Comparison of ENCODE assay signal across 14 mouse cellular contexts in the genomic region with DNA sequence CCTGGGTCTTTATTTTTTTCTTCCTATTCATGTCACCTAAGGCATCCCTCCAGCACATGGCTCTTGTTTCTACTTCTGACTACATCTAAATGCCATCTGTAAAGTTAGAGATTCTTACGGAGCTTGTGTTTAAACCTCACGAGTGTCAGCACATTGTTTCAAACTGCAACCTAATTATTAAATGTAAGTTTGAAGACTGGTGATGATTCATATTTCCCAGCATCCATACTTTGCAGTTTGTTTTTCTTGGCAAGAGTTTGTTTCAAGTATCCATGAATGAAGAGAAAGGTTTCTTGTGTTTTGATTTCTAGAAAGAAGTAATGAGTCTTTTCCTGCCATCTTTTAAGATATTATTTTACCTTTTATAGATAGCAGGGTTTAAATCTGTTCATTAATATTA.
"Had no signal": no experiment of that assay in that cellular context is flagged by ENCODE, and none has a peak within 500 bp of the region (broad histone marks: within the 10 kb centered on the region; RNA-seq: fewer than 3 reads in every experiment).

No protein-coding gene starts in this region.

- H3K36me3 ChIP-seq: kidney, embryonic 15.5 days; liver, embryonic 13.5 days; lung, embryonic 15.5 days; midbrain, embryonic 12.5 days had no signal

- H3K27me3 ChIP-seq: kidney, embryonic 15.5 days; liver, embryonic 13.5 days; lung, embryonic 15.5 days; megakaryocyte, embryonic 14.5 days; midbrain, embryonic 12.5 days had no signal

- H3K4me3 ChIP-seq: kidney, embryonic 15.5 days; liver, embryonic 13.5 days; lung, embryonic 15.5 days; megakaryocyte, embryonic 14.5 days; midbrain, embryonic 12.5 days had no signal

- ATAC-seq: liver, postnatal 0 days; midbrain, embryonic 16.5 days had no signal

- H3K9me3 ChIP-seq: kidney, embryonic 15.5 days; liver, embryonic 13.5 days; lung, embryonic 15.5 days; megakaryocyte, embryonic 14.5 days; midbrain, embryonic 12.5 days had no signal

- H3K4me1 ChIP-seq: liver, embryonic 13.5 days; megakaryocyte, embryonic 14.5 days; midbrain, embryonic 12.5 days had no signal

- H3K27ac ChIP-seq: kidney, embryonic 15.5 days; liver, embryonic 13.5 days; lung, embryonic 15.5 days; macrophage; midbrain, embryonic 12.5 days had no signal

- H3K9ac ChIP-seq: kidney, embryonic 15.5 days; liver, embryonic 13.5 days; liver, postnatal 0 days; lung, embryonic 15.5 days; midbrain, embryonic 12.5 days had no signal

- H3K4me2 ChIP-seq: kidney, embryonic 15.5 days; liver, embryonic 13.5 days; lung, embryonic 15.5 days; midbrain, embryonic 12.5 days had no signal

- DNase-seq: kidney, postnatal 14 days; left cerebral cortex, postnatal 4 days; liver; liver, embryonic 13.5 days; liver, postnatal 0 days; lung, postnatal 14 days; right cerebral cortex, postnatal 14 days; thymus, postnatal 4 days had no signal
